Mouse (Mus musculus): ENCODE data around the gene Kcnn1. TPM values are rescaled to one million over a fixed set of nuclear protein-coding genes. Genes with fewer than 3 reads are reported as not detected.
A peak's percentile ranks its signal among the peaks of the same experiment; 100 is the strongest.

The Kcnn1 gene
- total RNA-seq, 2 experiments from 2014 or later: 18.1 to 21.5 TPM

GRCm38 (mm10) chr8:70891356-70891755, 28.3 kb upstream of the Kcnn1 start:
- intact Hi-C loops (cut with DNase I): no loop called here
- Histone ChIP-seq H3K4me3 (no peak overlapping the region), H3K27ac (no peak overlapping the region)
- no peak for DNase-seq
- no peak for TF ChIP-seq CTCF (IDR thresholded peaks at IDR 0.05)

- TF ChIP-seq CTCF (IDR thresholded peaks at IDR 0.05): no peak
- Histone ChIP-seq H3K27ac (no peak overlapping the region), H3K4me3 (no peak overlapping the region)
- intact Hi-C loops (cut with DNase I): no loop called here
- DNase-seq: no peak
Measured at GRCm38 (mm10) chr8:70890656-70891055, 27.6 kb upstream of the Kcnn1 start.

GRCm38 (mm10) chr8:70887669-70888068, 24.6 kb upstream of the Kcnn1 start:
- H3K4me3 ChIP-seq: no peak overlapping the region
- H3K27ac ChIP-seq: no peak overlapping the region
- intact Hi-C loops (cut with DNase I): no loop called here
- no peak for DNase-seq
- TF ChIP-seq CTCF (IDR thresholded peaks at IDR 0.05): no peak

GRCm38 (mm10) chr8:70885612-70886011, 22.6 kb upstream of the Kcnn1 start:
- Histone ChIP-seq H3K4me3 (no peak overlapping the region), H3K27ac (no peak overlapping the region)
- no peak for DNase-seq
- TF ChIP-seq CTCF (IDR thresholded peaks at IDR 0.05): no peak
- intact Hi-C loops (cut with DNase I): no loop called here

- no peak for TF ChIP-seq CTCF (IDR thresholded peaks at IDR 0.05)
- Histone ChIP-seq H3K27ac (no peak overlapping the region), H3K4me3 (no peak overlapping the region)
- intact Hi-C loops (cut with DNase I): no loop called here
- no peak for DNase-seq
Measured at GRCm38 (mm10) chr8:70884683-70885082, 21.6 kb upstream of the Kcnn1 start.

- intact Hi-C loops (cut with DNase I): no loop called here
- H3K27ac ChIP-seq: no peak overlapping the region
- DNase-seq: peak; percentile 10
- no peak overlapping the region for H3K4me3 ChIP-seq
- no peak for TF ChIP-seq CTCF (IDR thresholded peaks at IDR 0.05)
Measured at GRCm38 (mm10) chr8:70884186-70884585, 21.1 kb upstream of the Kcnn1 start.

GRCm38 (mm10) chr8:70880546-70880945, 17.5 kb upstream of the Kcnn1 start:
- H3K4me3 ChIP-seq: peak overlapping the region; percentile 61
- peak overlapping the region; percentile 74 for H3K27ac ChIP-seq
- intact Hi-C loops (cut with DNase I): no loop called here
- DNase-seq: no peak
- TF ChIP-seq CTCF (IDR thresholded peaks at IDR 0.05): no peak

GRCm38 (mm10) chr8:70880126-70880525, 17.1 kb upstream of the Kcnn1 start:
- no peak for TF ChIP-seq CTCF (IDR thresholded peaks at IDR 0.05)
- Histone ChIP-seq H3K27ac (peak overlapping the region; percentile 74), H3K4me3 (peak overlapping the region; percentile 61)
- intact Hi-C loops (cut with DNase I): no loop called here
- peak; percentile 67 for DNase-seq

- H3K27ac ChIP-seq: no peak overlapping the region
- no peak overlapping the region for H3K4me3 ChIP-seq
- no peak for TF ChIP-seq CTCF (IDR thresholded peaks at IDR 0.05)
- intact Hi-C loops (cut with DNase I): no loop called here
- DNase-seq: peak; percentile 14
Measured at GRCm38 (mm10) chr8:70879500-70879899, 16.4 kb upstream of the Kcnn1 start.

GRCm38 (mm10) chr8:70878178-70878577, 15.1 kb upstream of the Kcnn1 start:
- intact Hi-C loops (cut with DNase I): no loop called here
- no peak for DNase-seq
- TF ChIP-seq CTCF (IDR thresholded peaks at IDR 0.05): no peak
- Histone ChIP-seq H3K27ac (no peak overlapping the region), H3K4me3 (no peak overlapping the region)

- no peak for DNase-seq
- Histone ChIP-seq H3K4me3 (no peak overlapping the region), H3K27ac (no peak overlapping the region)
- no peak for TF ChIP-seq CTCF (IDR thresholded peaks at IDR 0.05)
- intact Hi-C loops (cut with DNase I): no loop called here
Measured at GRCm38 (mm10) chr8:70876382-70876781, 13.3 kb upstream of the Kcnn1 start.

- Histone ChIP-seq H3K4me3 (no peak overlapping the region), H3K27ac (no peak overlapping the region)
- no peak for DNase-seq
- TF ChIP-seq CTCF (IDR thresholded peaks at IDR 0.05): no peak
- intact Hi-C loops (cut with DNase I): loop anchor here (2.0 kb wide), 1 partner anchor 18 kb away; the partner anchor contains the start of gene Slc5a5
Measured at GRCm38 (mm10) chr8:70874441-70874840, 11.4 kb upstream of the Kcnn1 start.

GRCm38 (mm10) chr8:70873364-70873985, 10.4 kb upstream of the Kcnn1 start, which contains the start of gene Ccdc124:
Gene Ccdc124, minus strand, starts transcription at chr8:70873935.
- peak; percentile 99 for TF ChIP-seq CTCF (IDR thresholded peaks at IDR 0.05)
- peak within 1 kb of the TSS; percentile 95 for H3K27ac ChIP-seq
- DNase-seq: peak; percentile 97
- peak within 1 kb of the TSS; percentile 77 for H3K4me3 ChIP-seq
- intact Hi-C loops (cut with DNase I): no loop called here
